Mouse (Mus musculus): ENCODE measurements at regions not wholly inside any gene's neighbourhood (a gene's known extent, or its start where the extent isn't known, plus 50 kb on each side); places are given as distances from the start of the nearest gene placed in this dataset.
A peak's percentile ranks its signal among the peaks of the same experiment; 100 is the strongest.

GRCm38 (mm10) chr1:18961889-18962288, 140.9 kb upstream of the Tfap2d start:
- 74% methylated on average over 3 of the region's 3 CpGs for whole genome bisulfite sequencing
- DNase-seq: no peak
- Histone ChIP-seq H3K27ac (ENCODE audit: insufficient read depth, low read depth, low read length) (no peak overlapping the region), H3K4me1 (ENCODE audit: control insufficient read depth, insufficient read depth, low read length) (no peaks in the 10 kb centered on the region), H3K27me3 (replicated peaks; ENCODE audit: control insufficient read depth, insufficient read depth, low read length) (no peaks in the 10 kb centered on the region), H3K4me3 (ENCODE audit: insufficient read depth, low read depth, low read length) (no peak overlapping the region), H3K36me3 (ENCODE audit: control insufficient read depth, insufficient read depth, low read length) (no peaks in the 10 kb centered on the region)
- TF ChIP-seq POLR2A (IDR thresholded peaks at IDR 0.05; ENCODE audit: low read depth, low read length): no peak
- no peak for TF ChIP-seq CTCF (conservative IDR thresholded peaks at IDR 0.05; ENCODE audit: insufficient read depth, insufficient read length, low read depth, low read length)

GRCm38 (mm10) chr1:18968935-18969334, 133.9 kb upstream of the Tfap2d start:
- Histone ChIP-seq H3K4me1 (ENCODE audit: control insufficient read depth, insufficient read depth, low read length) (no peaks in the 10 kb centered on the region), H3K27ac (ENCODE audit: insufficient read depth, low read depth, low read length) (no peak overlapping the region), H3K27me3 (replicated peaks; ENCODE audit: control insufficient read depth, insufficient read depth, low read length) (no peaks in the 10 kb centered on the region), H3K4me3 (ENCODE audit: insufficient read depth, low read depth, low read length) (no peak overlapping the region), H3K36me3 (ENCODE audit: control insufficient read depth, insufficient read depth, low read length) (no peaks in the 10 kb centered on the region)
- no peak for TF ChIP-seq POLR2A (IDR thresholded peaks at IDR 0.05; ENCODE audit: low read depth, low read length)
- no peak for TF ChIP-seq CTCF (conservative IDR thresholded peaks at IDR 0.05; ENCODE audit: insufficient read depth, insufficient read length, low read depth, low read length)
- whole genome bisulfite sequencing: 64% methylated on average over 2 of the region's 2 CpGs
- DNase-seq: no peak

- no peak for DNase-seq
- no peak for TF ChIP-seq CTCF (conservative IDR thresholded peaks at IDR 0.05; ENCODE audit: insufficient read depth, insufficient read length, low read depth, low read length)
- no peak for TF ChIP-seq POLR2A (IDR thresholded peaks at IDR 0.05; ENCODE audit: low read depth, low read length)
These were observed 132.6 kb upstream of the Tfap2d start for GRCm38 (mm10) chr1:18970173-18970572.

GRCm38 (mm10) chr1:18973826-18974620, 128.8 kb upstream of the Tfap2d start:
- H3K4me1 ChIP-seq (ENCODE audit: control insufficient read depth, insufficient read depth, low read length): no peaks in the 10 kb centered on the region
- no peak overlapping the region for H3K27ac ChIP-seq (ENCODE audit: insufficient read depth, low read depth, low read length)
- no peak for DNase-seq
- TF ChIP-seq POLR2A (IDR thresholded peaks at IDR 0.05; ENCODE audit: low read depth, low read length): no peak
- TF ChIP-seq CTCF (conservative IDR thresholded peaks at IDR 0.05; ENCODE audit: insufficient read depth, insufficient read length, low read depth, low read length): no peak
- no peak overlapping the region for H3K4me3 ChIP-seq (ENCODE audit: insufficient read depth, low read depth, low read length)
- no peaks in the 10 kb centered on the region for H3K27me3 ChIP-seq (replicated peaks; ENCODE audit: control insufficient read depth, insufficient read depth, low read length)
- no peaks in the 10 kb centered on the region for H3K36me3 ChIP-seq (ENCODE audit: control insufficient read depth, insufficient read depth, low read length)
- 28% methylated on average over 6 of the region's 6 CpGs for WGBS

More at GRCm38 (mm10) chr1:18970173-18970572, 132.6 kb upstream of the Tfap2d start:
- Histone ChIP-seq H3K4me1 (ENCODE audit: control insufficient read depth, insufficient read depth, low read length) (no peaks in the 10 kb centered on the region), H3K27me3 (replicated peaks; ENCODE audit: control insufficient read depth, insufficient read depth, low read length) (no peaks in the 10 kb centered on the region), H3K4me3 (ENCODE audit: insufficient read depth, low read depth, low read length) (no peak overlapping the region), H3K27ac (ENCODE audit: insufficient read depth, low read depth, low read length) (no peak overlapping the region), H3K36me3 (ENCODE audit: control insufficient read depth, insufficient read depth, low read length) (no peaks in the 10 kb centered on the region)

GRCm38 (mm10) chr1:18974860-18975439, 127.9 kb upstream of the Tfap2d start:
- H3K4me1 ChIP-seq (ENCODE audit: control insufficient read depth, insufficient read depth, low read length): no peaks in the 10 kb centered on the region
- no peak for TF ChIP-seq POLR2A (IDR thresholded peaks at IDR 0.05; ENCODE audit: low read depth, low read length)
- no peak for TF ChIP-seq CTCF (conservative IDR thresholded peaks at IDR 0.05; ENCODE audit: insufficient read depth, insufficient read length, low read depth, low read length)
- WGBS: 47% methylated on average over 2 of the region's 2 CpGs
- H3K27ac ChIP-seq (ENCODE audit: insufficient read depth, low read depth, low read length): no peak overlapping the region
- no peak overlapping the region for H3K4me3 ChIP-seq (ENCODE audit: insufficient read depth, low read depth, low read length)
- H3K27me3 ChIP-seq (replicated peaks; ENCODE audit: control insufficient read depth, insufficient read depth, low read length): no peaks in the 10 kb centered on the region
- H3K36me3 ChIP-seq (ENCODE audit: control insufficient read depth, insufficient read depth, low read length): no peaks in the 10 kb centered on the region
- no peak for DNase-seq

- H3K36me3 ChIP-seq (ENCODE audit: control insufficient read depth, insufficient read depth, low read length): no peaks in the 10 kb centered on the region
- TF ChIP-seq CTCF (conservative IDR thresholded peaks at IDR 0.05; ENCODE audit: insufficient read depth, insufficient read length, low read depth, low read length) (no peak), POLR2A (IDR thresholded peaks at IDR 0.05; ENCODE audit: low read depth, low read length) (no peak)
- H3K27ac ChIP-seq (ENCODE audit: insufficient read depth, low read depth, low read length): no peak overlapping the region
- no peaks in the 10 kb centered on the region for H3K4me1 ChIP-seq (ENCODE audit: control insufficient read depth, insufficient read depth, low read length)
- H3K27me3 ChIP-seq (replicated peaks; ENCODE audit: control insufficient read depth, insufficient read depth, low read length): no peaks in the 10 kb centered on the region
- DNase-seq: no peak
- WGBS: 45% methylated on average over 2 of the region's 2 CpGs
- H3K4me3 ChIP-seq (ENCODE audit: insufficient read depth, low read depth, low read length): no peak overlapping the region
These were observed 127.3 kb upstream of the Tfap2d start for GRCm38 (mm10) chr1:18975500-18975899.

- H3K27me3 ChIP-seq (replicated peaks; ENCODE audit: control insufficient read depth, insufficient read depth, low read length): no peaks in the 10 kb centered on the region
- DNase-seq: no peak
- WGBS: 43% methylated on average over 10 of the region's 10 CpGs
These were observed 126.0 kb upstream of the Tfap2d start for GRCm38 (mm10) chr1:18976705-18977309.

More at GRCm38 (mm10) chr1:18976705-18977309, 126.0 kb upstream of the Tfap2d start:
- no peak overlapping the region for H3K27ac ChIP-seq (ENCODE audit: insufficient read depth, low read depth, low read length)
- TF ChIP-seq POLR2A (IDR thresholded peaks at IDR 0.05; ENCODE audit: low read depth, low read length) (no peak), CTCF (conservative IDR thresholded peaks at IDR 0.05; ENCODE audit: insufficient read depth, insufficient read length, low read depth, low read length) (0 out of 2 replicates have a peak, but pooled peaks have one; percentile 9)
- H3K4me1 ChIP-seq (ENCODE audit: control insufficient read depth, insufficient read depth, low read length): no peaks in the 10 kb centered on the region
- H3K4me3 ChIP-seq (ENCODE audit: insufficient read depth, low read depth, low read length): no peak overlapping the region
- H3K36me3 ChIP-seq (ENCODE audit: control insufficient read depth, insufficient read depth, low read length): no peaks in the 10 kb centered on the region

Measured in kidney, adult 2 months (tissue).